Mouse (Mus musculus): ENCODE measurements at regions not wholly inside any gene's neighbourhood (a gene's known extent, or its start where the extent isn't known, plus 50 kb on each side); places are given as distances from the start of the nearest gene placed in this dataset.

DNA sequence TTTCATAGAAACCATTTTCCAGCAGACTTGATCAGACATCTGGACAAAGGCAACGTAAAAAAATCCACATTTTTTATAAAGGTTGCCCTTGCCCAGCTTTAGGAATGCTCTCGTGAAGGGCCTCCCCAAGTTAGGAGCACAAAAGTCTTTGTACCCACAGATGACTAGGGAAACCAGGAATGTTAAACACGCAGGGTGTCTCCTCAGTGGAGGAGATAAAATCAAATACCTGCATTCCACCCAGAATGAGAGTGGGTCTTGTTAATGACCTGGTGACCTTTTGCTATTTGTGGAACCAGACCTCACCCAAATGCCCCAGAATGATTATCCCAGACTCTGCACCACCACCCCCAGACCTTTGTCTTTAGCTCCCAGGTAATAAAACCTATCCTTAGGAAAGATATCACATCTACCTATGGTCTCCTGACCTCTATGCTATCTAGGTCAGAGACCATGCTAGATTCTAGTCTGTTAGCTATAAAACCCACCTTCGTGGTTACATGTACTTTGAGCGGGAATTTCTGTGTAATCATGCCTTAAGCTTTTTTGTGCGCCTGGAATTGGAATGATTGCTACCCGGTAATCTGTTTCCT lies 146.6 kb downstream of the Dad1 start:
- TF ChIP-seq CTCF (IDR thresholded peaks at IDR 0.05; ENCODE audit: extremely low read depth, insufficient read depth, insufficient read length, insufficient replicate concordance) (no peak), POLR2A (IDR thresholded peaks at IDR 0.05; ENCODE audit: low read depth, low read length) (no peak)
- Histone ChIP-seq H3K27me3 (ENCODE audit: control insufficient read depth, insufficient read depth, low read length) (no peaks in the 10 kb centered on the region; the same call in 1 of the 2 replicates), H3K4me3 (ENCODE audit: extremely low read depth, insufficient read depth, insufficient read length) (no peak overlapping the region), H3K4me1 (ENCODE audit: control insufficient read depth, insufficient read depth, insufficient read length) (peaks cover 7% of the 10 kb centered on the region; the same call in 1 of the 2 replicates), H3K36me3 (ENCODE audit: control insufficient read depth, insufficient read depth, low read length) (no peaks in the 10 kb centered on the region), H3K27ac (ENCODE audit: insufficient read depth, low read length) (no peak overlapping the region)
- WGBS: 91% methylated on average over 7 of the region's 7 CpGs
- DNase-seq (ENCODE audit: low read depth in 1 of 2, low spot score in 2 of 2): no peak

GRCm38 (mm10) chr14:54104243-54104642 lies 149.7 kb downstream of the Dad1 start:
- DNase-seq (ENCODE audit: low read depth in 1 of 2, low spot score in 2 of 2): no peak
- WGBS: 83% methylated on average over 6 of the region's 6 CpGs
- H3K4me3 ChIP-seq (ENCODE audit: extremely low read depth, insufficient read depth, insufficient read length): no peak overlapping the region
- no peak overlapping the region for H3K27ac ChIP-seq (ENCODE audit: insufficient read depth, low read length)
- peaks cover 7% of the 10 kb centered on the region; the same call in 1 of the 2 replicates for H3K4me1 ChIP-seq (ENCODE audit: control insufficient read depth, insufficient read depth, insufficient read length)
- no peaks in the 10 kb centered on the region; the same call in 1 of the 2 replicates for H3K27me3 ChIP-seq (ENCODE audit: control insufficient read depth, insufficient read depth, low read length)
- H3K36me3 ChIP-seq (ENCODE audit: control insufficient read depth, insufficient read depth, low read length): no peaks in the 10 kb centered on the region
- TF ChIP-seq POLR2A (IDR thresholded peaks at IDR 0.05; ENCODE audit: low read depth, low read length) (no peak), CTCF (IDR thresholded peaks at IDR 0.05; ENCODE audit: extremely low read depth, insufficient read depth, insufficient read length, insufficient replicate concordance) (no peak)

- WGBS: 91% methylated on average over 5 of the region's 5 CpGs
- Histone ChIP-seq H3K36me3 (ENCODE audit: control insufficient read depth, insufficient read depth, low read length) (no peaks in the 10 kb centered on the region), H3K4me1 (ENCODE audit: control insufficient read depth, insufficient read depth, insufficient read length) (peaks cover 5% of the 10 kb centered on the region; the same call in 1 of the 2 replicates), H3K27ac (ENCODE audit: insufficient read depth, low read length) (no peak overlapping the region), H3K4me3 (ENCODE audit: extremely low read depth, insufficient read depth, insufficient read length) (no peak overlapping the region), H3K27me3 (ENCODE audit: control insufficient read depth, insufficient read depth, low read length) (no peaks in the 10 kb centered on the region; the same call in 1 of the 2 replicates)
- no peak for DNase-seq (ENCODE audit: low read depth in 1 of 2, low spot score in 2 of 2)
- TF ChIP-seq CTCF (IDR thresholded peaks at IDR 0.05; ENCODE audit: extremely low read depth, insufficient read depth, insufficient read length, insufficient replicate concordance): no peak
- TF ChIP-seq POLR2A (IDR thresholded peaks at IDR 0.05; ENCODE audit: low read depth, low read length): no peak
Measured at GRCm38 (mm10) chr14:54103541-54103940, 150.4 kb downstream of the Dad1 start.

DNA sequence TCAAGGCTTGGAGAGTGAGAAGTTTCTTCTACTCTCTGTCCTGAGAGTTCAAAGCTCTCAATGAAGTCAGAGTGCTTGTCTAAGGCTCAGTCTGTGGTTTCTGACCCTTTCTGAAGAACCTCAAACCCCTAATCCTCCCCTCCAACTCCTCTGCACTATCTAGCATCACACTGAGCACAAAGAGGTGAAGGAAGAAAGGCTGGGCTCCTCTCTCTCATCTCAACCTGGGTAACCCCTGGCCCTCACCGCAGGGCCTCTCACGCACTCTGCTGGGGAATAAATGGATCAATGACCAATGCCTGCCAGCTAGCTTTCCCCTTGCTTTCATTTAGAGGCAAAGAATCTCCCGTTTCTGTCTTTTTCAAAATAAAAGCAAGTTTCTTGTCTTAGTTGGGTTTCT lies 150.8 kb downstream of the Dad1 start:
- peaks cover 1% of the 10 kb centered on the region; the same call in 1 of the 2 replicates for H3K4me1 ChIP-seq (ENCODE audit: control insufficient read depth, insufficient read depth, insufficient read length)
- H3K4me3 ChIP-seq (ENCODE audit: extremely low read depth, insufficient read depth, insufficient read length): no peak overlapping the region
- H3K36me3 ChIP-seq (ENCODE audit: control insufficient read depth, insufficient read depth, low read length): no peaks in the 10 kb centered on the region
- H3K27ac ChIP-seq (ENCODE audit: insufficient read depth, low read length): no peak overlapping the region
- no peaks in the 10 kb centered on the region; the same call in 1 of the 2 replicates for H3K27me3 ChIP-seq (ENCODE audit: control insufficient read depth, insufficient read depth, low read length)
- no peak for DNase-seq (ENCODE audit: low read depth in 1 of 2, low spot score in 2 of 2)
- TF ChIP-seq POLR2A (IDR thresholded peaks at IDR 0.05; ENCODE audit: low read depth, low read length) (no peak), CTCF (IDR thresholded peaks at IDR 0.05; ENCODE audit: extremely low read depth, insufficient read depth, insufficient read length, insufficient replicate concordance) (no peak)
- 93% methylated on average over 3 of the region's 3 CpGs for WGBS

DNA sequence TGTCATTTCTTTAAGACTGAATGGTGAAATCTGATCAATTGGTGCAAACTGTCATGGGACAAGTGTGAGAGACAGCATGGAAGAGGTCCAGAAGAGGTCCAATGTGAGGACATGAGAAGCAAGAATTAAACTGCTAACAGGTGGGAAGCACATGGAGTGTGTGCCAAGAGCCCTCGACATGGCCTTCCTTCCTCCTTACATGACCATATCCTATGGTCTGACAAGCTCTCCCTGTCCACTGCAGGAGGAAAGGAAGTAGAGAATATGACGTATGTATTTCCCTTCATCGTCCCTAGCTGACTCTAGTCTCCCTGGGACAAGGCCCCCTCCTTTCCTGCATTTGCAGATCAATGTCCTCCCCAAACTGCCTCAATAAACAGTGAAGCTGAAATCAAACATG lies 152.1 kb downstream of the Dad1 start:
- Histone ChIP-seq H3K27me3 (ENCODE audit: control insufficient read depth, insufficient read depth, low read length) (no peaks in the 10 kb centered on the region; the same call in 1 of the 2 replicates), H3K4me3 (ENCODE audit: extremely low read depth, insufficient read depth, insufficient read length) (no peak overlapping the region), H3K27ac (ENCODE audit: insufficient read depth, low read length) (no peak overlapping the region), H3K4me1 (ENCODE audit: control insufficient read depth, insufficient read depth, insufficient read length) (no peaks in the 10 kb centered on the region), H3K36me3 (ENCODE audit: control insufficient read depth, insufficient read depth, low read length) (no peaks in the 10 kb centered on the region)
- WGBS: 42% methylated on average over 3 of the region's 3 CpGs
- no peak for TF ChIP-seq CTCF (IDR thresholded peaks at IDR 0.05; ENCODE audit: extremely low read depth, insufficient read depth, insufficient read length, insufficient replicate concordance)
- no peak for DNase-seq (ENCODE audit: low read depth in 1 of 2, low spot score in 2 of 2)

- 84% methylated on average over 6 of the region's 6 CpGs for WGBS
- Histone ChIP-seq H3K27me3 (ENCODE audit: control insufficient read depth, insufficient read depth, low read length) (no peaks in the 10 kb centered on the region), H3K4me1 (ENCODE audit: control insufficient read depth, insufficient read depth, insufficient read length) (no peaks in the 10 kb centered on the region), H3K27ac (ENCODE audit: insufficient read depth, low read length) (no peak overlapping the region), H3K36me3 (ENCODE audit: control insufficient read depth, insufficient read depth, low read length) (no peaks in the 10 kb centered on the region), H3K4me3 (ENCODE audit: extremely low read depth, insufficient read depth, insufficient read length) (no peak overlapping the region)
- DNase-seq (ENCODE audit: low read depth in 1 of 2, low spot score in 2 of 2): no peak
- no peak for TF ChIP-seq POLR2A (IDR thresholded peaks at IDR 0.05; ENCODE audit: low read depth, low read length)
- no peak for TF ChIP-seq CTCF (IDR thresholded peaks at IDR 0.05; ENCODE audit: extremely low read depth, insufficient read depth, insufficient read length, insufficient replicate concordance)
Measured at GRCm38 (mm10) chr14:54099360-54099759, 154.5 kb downstream of the Dad1 start.

- H3K36me3 ChIP-seq (ENCODE audit: control insufficient read depth, insufficient read depth, low read length): no peaks in the 10 kb centered on the region
- TF ChIP-seq POLR2A (IDR thresholded peaks at IDR 0.05; ENCODE audit: low read depth, low read length) (no peak), CTCF (IDR thresholded peaks at IDR 0.05; ENCODE audit: extremely low read depth, insufficient read depth, insufficient read length, insufficient replicate concordance) (no peak)
- no peaks in the 10 kb centered on the region for H3K27me3 ChIP-seq (ENCODE audit: control insufficient read depth, insufficient read depth, low read length)
- DNase-seq (ENCODE audit: low read depth in 1 of 2, low spot score in 2 of 2): no peak
- no peaks in the 10 kb centered on the region for H3K4me1 ChIP-seq (ENCODE audit: control insufficient read depth, insufficient read depth, insufficient read length)
- no peak overlapping the region for H3K4me3 ChIP-seq (ENCODE audit: extremely low read depth, insufficient read depth, insufficient read length)
- 80% methylated on average over 10 of the region's 10 CpGs for WGBS
- H3K27ac ChIP-seq (ENCODE audit: insufficient read depth, low read length): no peak overlapping the region
Measured at GRCm38 (mm10) chr14:54098122-54098775, 155.7 kb downstream of the Dad1 start.

Data from spleen, adult 2 months (tissue).